Mouse (Mus musculus) embryonic fibroblast, embryonic 13.5 days (primary cell): ENCODE measurements around the gene Hmgcl. TPM values are rescaled to one million over a fixed set of nuclear protein-coding genes. Genes with fewer than 3 reads are reported as not detected.

Experiments
- H3K27ac ChIP-seq: 2 replicates; pipeline ENCODE4 v1.5.1; 2012; ENCODE audit warnings: low read length, control low read depth, inconsistent platforms; ENCODE audit not compliant: insufficient read depth
- H3K4me1 ChIP-seq: 2 replicates; pipeline ENCODE4 v1.6.1; 2011; ENCODE audit warnings: low read length; ENCODE audit not compliant: control insufficient read depth, insufficient read depth
- H3K4me3 ChIP-seq: 2 replicates; pipeline ENCODE4 v1.5.1; 2011; ENCODE audit warnings: mild to moderate bottlenecking, control low read depth, low read length; ENCODE audit not compliant: insufficient read depth
- CTCF ChIP-seq: IDR thresholded peaks from 2 replicates; pipeline ENCODE4 v1.5.1; 2011; ENCODE audit warnings: mild to moderate bottlenecking, control low read depth, low read length, moderate library complexity, borderline replicate concordance; ENCODE audit not compliant: insufficient read depth
- POLR2A ChIP-seq: IDR thresholded peaks from 2 replicates; pipeline ENCODE4 v1.6.1; 2011; ENCODE audit warnings: low read depth, mild to moderate bottlenecking, control low read depth, low read length, moderate library complexity
- polyA plus RNA-seq: library from polyadenylated mRNA; stranded (reverse); fragments of >200 nt; gene quantifications from 2 replicates; pipeline ENCODE4 v1.2.4, GENCODE M21; 2011; ENCODE audit warnings: low read depth; ENCODE audit not compliant: missing spikeins, insufficient read length

Hmgcl gene
- polyA plus RNA-seq, 1 experiment: 24.1 TPM

GRCm38 (mm10) chr4:135912835-135913234 is 33.4 kb upstream of the Hmgcl start:
- Histone ChIP-seq H3K4me1 (no peaks in the 10 kb centered on the region), H3K27ac (no peak overlapping the region), H3K4me3 (no peak overlapping the region)
- TF ChIP-seq CTCF: no peak
- TF ChIP-seq POLR2A: no peak

- no peak overlapping the region for H3K27ac ChIP-seq
- TF ChIP-seq POLR2A: no peak
- no peak for TF ChIP-seq CTCF
- H3K4me1 ChIP-seq: no peaks in the 10 kb centered on the region
- no peak overlapping the region for H3K4me3 ChIP-seq
These were observed 32.8 kb upstream of the Hmgcl start for GRCm38 (mm10) chr4:135913433-135913832.

GRCm38 (mm10) chr4:135918635-135919279 is 27.5 kb upstream of the Hmgcl start:
- Histone ChIP-seq H3K4me3 (no peak overlapping the region), H3K4me1 (0 out of 2 replicates have a peak, but pooled peaks cover 3% of the 10 kb centered on the region), H3K27ac (no peak overlapping the region)
- TF ChIP-seq POLR2A (no peak), CTCF (no peak)

GRCm38 (mm10) chr4:135919280-135919639 is 27.0 kb upstream of the Hmgcl start:
- Histone ChIP-seq H3K4me1 (0 out of 2 replicates have a peak, but pooled peaks cover 3% of the 10 kb centered on the region), H3K4me3 (no peak overlapping the region), H3K27ac (no peak overlapping the region)
- TF ChIP-seq CTCF (no peak), POLR2A (no peak)

- H3K4me3 ChIP-seq: peak within 1 kb of the TSS; percentile 95
- TF ChIP-seq CTCF (peak; percentile 33; the same call in 1 of the 2 replicates), POLR2A (peak; percentile 89)
- H3K27ac ChIP-seq: no peak within 1 kb of the TSS
- H3K4me1 ChIP-seq: 0 out of 2 replicates have a peak, but pooled peaks cover 3% of the 10 kb centered on the region
These were observed 25.7 kb upstream of the Hmgcl start, which contains the start of gene Fuca1 for GRCm38 (mm10) chr4:135920304-135921241. TSS of gene Fuca1 (plus strand) at chr4:135920735.

- Histone ChIP-seq H3K27ac (no peak overlapping the region), H3K4me3 (peak overlapping the region; percentile 95), H3K4me1 (0 out of 2 replicates have a peak, but pooled peaks cover 3% of the 10 kb centered on the region)
- TF ChIP-seq CTCF (no peak), POLR2A (no peak)
These were observed 24.8 kb upstream of the Hmgcl start for GRCm38 (mm10) chr4:135921257-135922120.

- Histone ChIP-seq H3K4me1 (0 out of 2 replicates have a peak, but pooled peaks cover 3% of the 10 kb centered on the region), H3K27ac (no peak overlapping the region), H3K4me3 (peak overlapping the region; percentile 95; the same call in 1 of the 2 replicates)
- TF ChIP-seq CTCF: no peak
- TF ChIP-seq POLR2A: no peak
These were observed 24.1 kb upstream of the Hmgcl start for GRCm38 (mm10) chr4:135922190-135922589.

GRCm38 (mm10) chr4:135924418-135924817 is 21.8 kb upstream of the Hmgcl start:
- H3K27ac ChIP-seq: no peak overlapping the region
- no peak overlapping the region for H3K4me3 ChIP-seq
- H3K4me1 ChIP-seq: 0 out of 2 replicates have a peak, but pooled peaks cover 3% of the 10 kb centered on the region
- TF ChIP-seq POLR2A (no peak), CTCF (no peak)

- Histone ChIP-seq H3K27ac (no peak overlapping the region), H3K4me1 (0 out of 2 replicates have a peak, but pooled peaks cover 3% of the 10 kb centered on the region), H3K4me3 (no peak overlapping the region)
- TF ChIP-seq CTCF (no peak), POLR2A (no peak)
These were observed 20.9 kb upstream of the Hmgcl start for GRCm38 (mm10) chr4:135925341-135925740.
